Mouse (Mus musculus) hindbrain, embryonic 13.5 days (tissue): ENCODE results near the gene Otogl. TPM values are rescaled to one million over a fixed set of nuclear protein-coding genes. Genes with fewer than 3 reads are reported as not detected.

Experiments
- ATAC-seq: fragments of 200-750 bp; cut with Nextera tagmentation; 2 replicates; pipeline ENCODE4 v1.8.0; 2017; ENCODE audit warnings: moderate TSS enrichment; ENCODE audit not compliant: low FRiP score
- H3K27ac ChIP-seq: fragments of 300-500 bp; sonication (generic); 2 replicates; pipeline ENCODE4 v1.5.1; 2015; ENCODE audit warnings: inconsistent platforms, mild to moderate bottlenecking, moderate library complexity
- H3K27me3 ChIP-seq: fragments of 300-500 bp; sonication (generic); 2 replicates; pipeline ENCODE4 v1.6.1; 2015; ENCODE audit warnings: mild to moderate bottlenecking, inconsistent platforms
- H3K36me3 ChIP-seq: fragments of 300-500 bp; sonication (generic); 2 replicates; pipeline ENCODE4 v1.6.1; 2015; ENCODE audit warnings: mild to moderate bottlenecking, inconsistent platforms
- H3K4me1 ChIP-seq: fragments of 300-500 bp; sonication (generic); replicated peaks from 2 replicates; pipeline ENCODE4 v1.6.1; 2015; ENCODE audit warnings: inconsistent platforms
- H3K4me2 ChIP-seq: fragments of 300-500 bp; sonication (generic); 2 replicates; pipeline ENCODE4 v1.6.1; 2015; ENCODE audit warnings: inconsistent platforms, mild to moderate bottlenecking, moderate library complexity
- H3K4me3 ChIP-seq: fragments of 300-500 bp; sonication (generic); 2 replicates; pipeline ENCODE4 v1.5.1; 2015; ENCODE audit warnings: mild to moderate bottlenecking, inconsistent platforms
- H3K9ac ChIP-seq: fragments of 300-500 bp; sonication (generic); 2 replicates; pipeline ENCODE4 v1.6.1; 2015; ENCODE audit warnings: mild to moderate bottlenecking, inconsistent platforms
- H3K9me3 ChIP-seq: fragments of 300-500 bp; sonication (generic); 2 replicates; pipeline ENCODE4 v1.6.1; 2016; ENCODE audit warnings: inconsistent platforms
- WGBS: fragments of 180-500 bp; shearing (Covaris S2); methylation state at CpG from one replicate; pipeline ENCODE4 v1.1.7; 2015; 5-methylcytosine and 5-hydroxymethylcytosine counted together
- polyA plus RNA-seq: library from polyadenylated mRNA; unstranded; fragments of >200 nt; fragmentation: Nextera tagmentation; extraction: Ambion mirVana; gene quantifications from 2 replicates; pipeline ENCODE4 v1.2.1, GENCODE M21; 2015

Otogl gene
- polyA plus RNA-seq, 1 experiment from 2014 or later = 0.03 TPM

DNA sequence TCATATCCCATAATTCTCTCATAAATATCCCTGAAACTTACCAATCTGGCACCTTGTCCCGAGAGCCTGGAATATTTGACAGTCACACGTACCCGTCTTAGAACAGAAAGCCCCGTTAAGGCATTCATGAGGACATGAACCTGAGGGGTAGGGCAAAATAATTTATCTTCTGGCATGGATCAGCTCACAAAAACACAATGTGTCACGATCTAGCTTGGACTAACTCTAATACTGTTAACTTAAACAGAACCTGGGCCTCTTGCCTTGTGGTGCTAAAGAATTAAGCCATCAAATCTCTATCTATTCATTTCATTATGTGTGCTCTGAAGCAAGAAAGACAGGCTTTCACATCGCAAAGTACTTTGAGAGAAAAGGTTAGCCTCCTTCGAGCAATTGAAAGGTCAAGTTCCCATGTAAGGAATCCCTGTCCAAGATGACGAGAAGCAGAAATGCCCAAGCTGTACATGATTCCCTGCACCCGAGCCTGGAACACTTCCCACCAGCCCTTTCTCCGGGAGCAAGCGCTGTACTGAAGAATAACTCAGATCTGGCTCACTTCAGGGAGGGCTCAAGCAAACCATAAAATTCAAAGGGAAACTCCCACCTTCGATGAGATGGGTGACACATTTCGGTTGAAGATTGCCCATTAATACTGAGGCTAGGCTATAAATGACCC lies 10.6 kb downstream of the Otogl start:
- WGBS = 69% methylated on average over 13 of the region's 13 CpGs
- no peak overlapping the region for H3K4me2 ChIP-seq
- ATAC-seq = no peak
- no peak overlapping the region for H3K9ac ChIP-seq
- H3K36me3 ChIP-seq = no peaks in the 10 kb centered on the region
- no peak overlapping the region for H3K27ac ChIP-seq
- no peak overlapping the region for H3K4me3 ChIP-seq
- H3K27me3 ChIP-seq = no peaks in the 10 kb centered on the region
- H3K9me3 ChIP-seq = no peaks in the 10 kb centered on the region
- H3K4me1 ChIP-seq = no peaks in the 10 kb centered on the region

- Histone ChIP-seq H3K27me3 (no peaks in the 10 kb centered on the region), H3K4me2 (no peak overlapping the region), H3K9ac (no peak overlapping the region), H3K27ac (no peak overlapping the region), H3K4me3 (no peak overlapping the region), H3K36me3 (no peaks in the 10 kb centered on the region), H3K4me1 (no peaks in the 10 kb centered on the region), H3K9me3 (no peaks in the 10 kb centered on the region)
- no peak for ATAC-seq
- 85% methylated on average over 6 of the region's 6 CpGs for WGBS
These were observed 12.0 kb downstream of the Otogl start for GRCm38 (mm10) chr10:107899946-107900345.

GRCm38 (mm10) chr10:107896158-107896557 lies 15.8 kb downstream of the Otogl start:
- H3K4me3 ChIP-seq = no peak overlapping the region
- H3K4me1 ChIP-seq = no peaks in the 10 kb centered on the region
- H3K9ac ChIP-seq = no peak overlapping the region
- no peaks in the 10 kb centered on the region for H3K27me3 ChIP-seq
- H3K27ac ChIP-seq = no peak overlapping the region
- no peaks in the 10 kb centered on the region for H3K36me3 ChIP-seq
- ATAC-seq = no peak
- 91% methylated on average over 4 of the region's 4 CpGs for WGBS
- H3K4me2 ChIP-seq = no peak overlapping the region
- no peaks in the 10 kb centered on the region for H3K9me3 ChIP-seq

DNA sequence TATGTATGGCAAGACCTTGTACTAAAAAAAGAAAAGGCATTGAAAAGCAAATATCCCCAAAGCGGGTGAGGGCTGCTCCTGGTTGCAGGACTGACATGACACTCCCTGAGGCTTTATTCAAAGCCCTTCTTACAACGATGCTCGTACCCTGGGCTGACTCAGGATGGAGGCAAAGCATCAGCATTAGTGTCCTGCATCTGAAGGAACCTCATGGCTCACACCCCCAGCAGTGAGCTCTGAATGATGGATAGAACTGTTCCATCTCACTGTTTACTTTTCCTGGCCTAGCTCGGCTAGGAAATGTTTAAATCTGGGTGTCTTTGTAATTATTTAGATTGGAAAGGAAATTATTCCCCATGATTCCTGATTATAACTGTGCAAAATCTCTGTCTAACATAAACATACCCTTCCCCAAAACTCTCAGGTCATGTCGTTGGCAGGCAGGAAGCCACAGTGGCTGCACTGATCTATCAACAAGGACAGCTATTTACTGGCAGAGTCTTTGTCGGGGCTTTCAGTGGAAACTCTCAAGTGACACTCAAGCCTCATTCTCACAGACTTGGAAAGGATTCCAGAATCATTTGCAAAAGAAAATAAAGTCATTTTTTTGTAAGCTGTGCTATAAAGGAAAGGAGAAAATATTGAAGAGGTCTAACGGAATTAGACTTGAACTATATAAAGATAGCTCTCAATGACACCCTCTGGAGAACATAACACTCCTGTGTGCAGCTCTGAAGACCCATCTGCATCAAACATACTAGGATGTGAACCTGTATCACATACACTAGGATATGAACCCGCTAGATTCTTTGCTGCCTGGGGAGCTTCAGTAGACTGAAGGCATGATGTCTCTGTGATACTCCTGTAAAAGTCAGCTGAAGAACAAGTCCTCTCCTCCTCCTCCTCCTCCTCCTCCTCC lies 17.0 kb downstream of the Otogl start:
- Histone ChIP-seq H3K36me3 (no peaks in the 10 kb centered on the region), H3K27me3 (no peaks in the 10 kb centered on the region), H3K27ac (no peak overlapping the region), H3K9ac (no peak overlapping the region), H3K9me3 (no peaks in the 10 kb centered on the region), H3K4me2 (no peak overlapping the region), H3K4me1 (peaks cover 2% of the 10 kb centered on the region), H3K4me3 (no peak overlapping the region)
- 60% methylated on average over 8 of the region's 8 CpGs for WGBS
- ATAC-seq = no peak

GRCm38 (mm10) chr10:107890400-107890799 lies 21.5 kb downstream of the Otogl start:
- H3K4me1 ChIP-seq = peaks cover 6% of the 10 kb centered on the region
- no peaks in the 10 kb centered on the region for H3K36me3 ChIP-seq
- ATAC-seq = 0 out of 2 replicates have a peak, but pooled peaks have one; percentile 49
- no peaks in the 10 kb centered on the region for H3K27me3 ChIP-seq
- WGBS = 55% methylated on average over 9 of the region's 9 CpGs
- no peak overlapping the region for H3K4me3 ChIP-seq
- 0 out of 2 replicates have a peak overlapping the region, but pooled peaks have one; percentile 1 for H3K4me2 ChIP-seq
- H3K27ac ChIP-seq = no peak overlapping the region
- H3K9ac ChIP-seq = no peak overlapping the region
- H3K9me3 ChIP-seq = no peaks in the 10 kb centered on the region

GRCm38 (mm10) chr10:107872542-107872941 lies 39.4 kb downstream of the Otogl start:
- Histone ChIP-seq H3K36me3 (no peaks in the 10 kb centered on the region), H3K9me3 (no peaks in the 10 kb centered on the region), H3K9ac (no peak overlapping the region), H3K4me3 (no peak overlapping the region), H3K27ac (no peak overlapping the region), H3K27me3 (no peaks in the 10 kb centered on the region), H3K4me2 (no peak overlapping the region), H3K4me1 (0 out of 2 replicates have a peak, but pooled peaks cover 3% of the 10 kb centered on the region)
- 95% methylated on average over 5 of the region's 5 CpGs for WGBS
- no peak for ATAC-seq

- no peak overlapping the region for H3K9ac ChIP-seq
- no peak overlapping the region for H3K27ac ChIP-seq
- no peaks in the 10 kb centered on the region for H3K27me3 ChIP-seq
- no peak overlapping the region for H3K4me2 ChIP-seq
- WGBS = 86% methylated on average over 4 of the region's 4 CpGs
- H3K4me1 ChIP-seq = 0 out of 2 replicates have a peak, but pooled peaks cover 3% of the 10 kb centered on the region
- H3K36me3 ChIP-seq = no peaks in the 10 kb centered on the region
- H3K9me3 ChIP-seq = no peaks in the 10 kb centered on the region
- no peak overlapping the region for H3K4me3 ChIP-seq
- ATAC-seq = no peak
These were observed 39.8 kb downstream of the Otogl start for GRCm38 (mm10) chr10:107872109-107872508.

- H3K4me1 ChIP-seq = 0 out of 2 replicates have a peak, but pooled peaks cover 3% of the 10 kb centered on the region
- no peaks in the 10 kb centered on the region for H3K27me3 ChIP-seq
- ATAC-seq = no peak
- H3K4me3 ChIP-seq = no peak overlapping the region
- H3K9me3 ChIP-seq = no peaks in the 10 kb centered on the region
- no peak overlapping the region for H3K27ac ChIP-seq
- H3K4me2 ChIP-seq = no peak overlapping the region
- 82% methylated on average over 7 of the region's 7 CpGs for WGBS
- H3K36me3 ChIP-seq = no peaks in the 10 kb centered on the region
- H3K9ac ChIP-seq = no peak overlapping the region
These were observed 41.4 kb downstream of the Otogl start for GRCm38 (mm10) chr10:107870540-107870939.

DNA sequence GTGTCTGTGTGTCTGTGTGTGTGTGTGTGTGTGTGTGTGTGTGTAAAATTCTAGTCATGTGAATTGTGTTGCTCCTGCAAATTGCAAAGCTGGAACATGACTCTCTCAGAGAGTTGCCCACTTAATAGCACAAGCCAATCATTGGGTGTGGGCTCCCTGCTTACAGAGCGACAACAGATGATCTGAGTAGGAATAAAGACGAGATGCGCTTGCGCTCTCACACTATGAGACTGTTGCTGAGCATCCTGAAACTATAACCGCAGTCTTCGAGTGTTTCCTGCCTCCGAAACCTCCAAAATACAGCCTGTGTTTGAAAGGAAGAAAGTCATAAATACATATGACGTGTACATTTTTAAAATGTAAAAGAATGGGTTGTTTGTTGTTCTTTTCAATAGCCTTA lies 43.0 kb downstream of the Otogl start:
- H3K27ac ChIP-seq = no peak overlapping the region
- H3K4me2 ChIP-seq = no peak overlapping the region
- no peaks in the 10 kb centered on the region for H3K9me3 ChIP-seq
- 93% methylated on average over 8 of the region's 8 CpGs for WGBS
- no peak overlapping the region for H3K4me3 ChIP-seq
- ATAC-seq = no peak
- no peaks in the 10 kb centered on the region for H3K36me3 ChIP-seq
- 0 out of 2 replicates have a peak, but pooled peaks cover 3% of the 10 kb centered on the region for H3K4me1 ChIP-seq
- no peak overlapping the region for H3K9ac ChIP-seq
- no peaks in the 10 kb centered on the region for H3K27me3 ChIP-seq

GRCm38 (mm10) chr10:107867414-107867813 lies 44.5 kb downstream of the Otogl start:
- ATAC-seq = no peak
- Histone ChIP-seq H3K36me3 (no peaks in the 10 kb centered on the region), H3K4me3 (no peak overlapping the region), H3K27me3 (no peaks in the 10 kb centered on the region), H3K4me1 (0 out of 2 replicates have a peak, but pooled peaks cover 3% of the 10 kb centered on the region), H3K4me2 (no peak overlapping the region), H3K9me3 (no peaks in the 10 kb centered on the region), H3K9ac (no peak overlapping the region), H3K27ac (no peak overlapping the region)
- WGBS = 81% methylated on average over 4 of the region's 4 CpGs

DNA sequence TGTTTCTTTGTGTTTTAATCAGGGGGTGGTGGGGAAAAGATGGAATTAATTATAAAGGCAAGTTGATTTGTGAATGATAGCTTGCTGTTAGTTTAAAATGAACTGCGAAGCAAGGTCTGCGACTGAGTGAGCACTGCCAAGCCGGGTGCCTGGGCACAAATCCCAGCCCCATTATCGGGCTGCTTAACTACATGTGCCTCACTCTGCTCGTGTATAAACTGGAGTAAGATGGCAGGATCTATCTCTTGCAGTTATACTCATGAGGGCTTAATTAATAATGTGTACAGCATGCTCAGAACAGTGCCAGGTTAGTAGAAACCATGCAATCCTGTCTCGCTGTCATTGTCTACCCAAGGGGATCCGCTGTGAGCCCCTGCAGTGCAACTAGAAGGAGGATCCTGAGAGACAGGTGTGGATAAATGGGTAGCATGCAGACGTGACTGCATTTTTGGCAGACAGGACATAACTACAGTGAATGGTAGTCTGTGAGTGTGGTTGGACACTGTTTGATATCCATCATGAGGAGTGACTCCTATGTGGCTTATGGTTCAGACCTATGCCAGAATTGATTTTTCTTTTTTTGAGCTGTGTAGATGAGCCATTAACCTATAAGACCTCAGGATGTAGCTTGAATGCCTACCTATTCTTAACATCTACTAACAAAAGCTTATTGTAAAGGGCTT lies 51.6 kb downstream of the Otogl start:
- no peak overlapping the region for H3K4me2 ChIP-seq
- peak; percentile 46; the same call in 1 of the 2 replicates for ATAC-seq
- no peak overlapping the region for H3K9ac ChIP-seq
- no peaks in the 10 kb centered on the region for H3K27me3 ChIP-seq
- H3K27ac ChIP-seq = no peak overlapping the region
- H3K4me1 ChIP-seq = no peaks in the 10 kb centered on the region
- H3K9me3 ChIP-seq = no peaks in the 10 kb centered on the region
- H3K4me3 ChIP-seq = no peak overlapping the region
- 74% methylated on average over 8 of the region's 8 CpGs for WGBS
- H3K36me3 ChIP-seq = no peaks in the 10 kb centered on the region

DNA sequence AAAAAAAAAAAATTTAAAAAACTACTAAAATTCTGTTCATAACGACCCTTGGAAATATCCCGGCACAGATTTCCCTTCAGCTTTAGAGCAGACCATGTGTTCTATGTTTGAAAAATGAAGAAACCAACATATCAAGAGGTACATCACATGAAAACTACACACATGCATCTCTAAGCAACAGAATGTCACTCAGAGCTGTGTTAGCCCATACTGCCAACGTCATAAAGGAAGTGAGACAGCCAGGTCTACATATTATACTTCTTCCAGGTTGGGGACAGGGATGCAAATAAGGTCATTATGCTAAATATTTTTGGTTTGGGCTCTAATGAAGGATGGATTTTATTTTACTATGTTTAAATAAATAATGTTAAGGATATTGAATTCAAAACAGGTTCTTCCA lies 52.7 kb downstream of the Otogl start:
- H3K4me3 ChIP-seq = no peak overlapping the region
- no peaks in the 10 kb centered on the region for H3K36me3 ChIP-seq
- no peak for ATAC-seq
- H3K27me3 ChIP-seq = no peaks in the 10 kb centered on the region
- H3K9ac ChIP-seq = no peak overlapping the region
- WGBS = 93% methylated on average over 3 of the region's 3 CpGs
- H3K27ac ChIP-seq = no peak overlapping the region
- H3K4me2 ChIP-seq = no peak overlapping the region
- H3K9me3 ChIP-seq = no peaks in the 10 kb centered on the region
- H3K4me1 ChIP-seq = no peaks in the 10 kb centered on the region
